Mouse (Mus musculus) heart, postnatal 0 days (tissue): ENCODE measurements around the gene Slc35d1. TPM values are rescaled to one million over a fixed set of nuclear protein-coding genes. Genes with fewer than 3 reads are reported as not detected.
A peak's percentile ranks its signal among the peaks of the same experiment; 100 is the strongest.

Experiments used
- ATAC-seq: fragments of 200-750 bp; cut with Nextera tagmentation; 2 replicates; pipeline ENCODE4 v1.8.0; 2017; ENCODE audit warnings: low read depth, moderate number of reproducible peaks, moderate library complexity; ENCODE audit not compliant: insufficient read depth
- DNase-seq: peaks from one replicate; pipeline ENCODE4 v3.0.0-alpha.2; 2016; ENCODE audit warnings: low spot score
- H3K27ac ChIP-seq: fragments of 300-500 bp; sonication (generic); 2 replicates; pipeline ENCODE4 v1.5.1; 2014; ENCODE audit warnings: low read depth, mild to moderate bottlenecking
- H3K27me3 ChIP-seq: fragments of 300-500 bp; sonication (generic); 2 replicates; pipeline ENCODE4 v1.6.1; 2014; ENCODE audit warnings: low read length, mixed read lengths; ENCODE audit not compliant: control insufficient read depth, insufficient read depth
- H3K36me3 ChIP-seq: fragments of 300-500 bp; sonication (generic); replicated peaks from 2 replicates; pipeline ENCODE4 v1.6.1; 2014; ENCODE audit warnings: low read length, mixed read lengths; ENCODE audit not compliant: control insufficient read depth, insufficient read depth
- H3K4me1 ChIP-seq: fragments of 300-500 bp; sonication (generic); 2 replicates; pipeline ENCODE4 v1.6.1; 2014; ENCODE audit warnings: antibody characterized with exemption; ENCODE audit not compliant: control insufficient read depth, insufficient read depth
- H3K4me2 ChIP-seq: fragments of 300-500 bp; sonication (generic); 2 replicates; pipeline ENCODE4 v1.6.1; 2014; ENCODE audit warnings: low read depth, mild to moderate bottlenecking, low read length, moderate library complexity
- H3K4me3 ChIP-seq: fragments of 300-500 bp; sonication (generic); 2 replicates; pipeline ENCODE4 v1.5.1; 2014; ENCODE audit warnings: low read depth, low read length
- H3K9ac ChIP-seq: fragments of 300-500 bp; sonication (generic); replicated peaks from 2 replicates; pipeline ENCODE4 v1.6.1; 2014; ENCODE audit warnings: low read depth, low read length, mixed read lengths
- H3K9me3 ChIP-seq: fragments of 300-500 bp; sonication (generic); replicated peaks from 2 replicates; pipeline ENCODE4 v1.6.1; 2016; ENCODE audit warnings: low read length; ENCODE audit not compliant: control insufficient read depth
- CTCF ChIP-seq: IDR thresholded peaks from 2 replicates; pipeline ENCODE4 v1.5.1; 2016; ENCODE audit warnings: antibody characterized with exemption, control low read depth, low read depth
- EP300 ChIP-seq: IDR thresholded peaks from 2 replicates; pipeline ENCODE4 v1.6.1; 2016; ENCODE audit warnings: antibody characterized with exemption, low read depth
- WGBS: fragments of 180-500 bp; shearing (Covaris S2); extraction: QIAGEN DNeasy Blood & Tissue Kit; methylation state at CpG from one replicate; pipeline ENCODE4 v1.1.7; 2014; 5-methylcytosine and 5-hydroxymethylcytosine counted together
- polyA plus RNA-seq: library from polyadenylated mRNA; unstranded; fragments of >200 nt; fragmentation: Nextera tagmentation; extraction: Ambion mirVana; gene quantifications from 2 replicates; pipeline ENCODE4 v1.2.1, GENCODE M21; 2015
- total RNA-seq: library from RNA; depleted of rRNA; stranded (reverse); fragments of >200 nt; gene quantifications from 2 replicates; pipeline ENCODE4 v1.2.3, GENCODE M21; 2014; ENCODE audit warnings: low replicate concordance

Gene Slc35d1
- total and polyA plus RNA-seq, 2 experiments from 2014 or later, result 2.6 to 4.2 TPM

GRCm38 (mm10) chr4:103219011-103219410 is 4.0 kb upstream of the Slc35d1 start:
- 79% methylated on average over 5 of the region's 5 CpGs for WGBS
- Histone ChIP-seq H3K4me1 (no peaks in the 10 kb centered on the region), H3K9me3 (no peaks in the 10 kb centered on the region), H3K9ac (no peak overlapping the region), H3K27ac (no peak overlapping the region), H3K4me3 (no peak overlapping the region), H3K36me3 (no peaks in the 10 kb centered on the region), H3K27me3 (no peaks in the 10 kb centered on the region), H3K4me2 (no peak overlapping the region)
- no peak for DNase-seq
- TF ChIP-seq CTCF (no peak), EP300 (no peak)
- ATAC-seq, result no peak

- Histone ChIP-seq H3K4me2 (no peak overlapping the region), H3K9ac (no peak overlapping the region), H3K27me3 (no peaks in the 10 kb centered on the region), H3K36me3 (peaks cover 2% of the 10 kb centered on the region; the same call in 1 of the 2 replicates), H3K4me1 (0 out of 2 replicates have a peak, but pooled peaks cover 6% of the 10 kb centered on the region), H3K4me3 (no peak overlapping the region), H3K27ac (no peak overlapping the region), H3K9me3 (no peaks in the 10 kb centered on the region)
- DNase-seq, result no peak
- TF ChIP-seq CTCF (no peak), EP300 (no peak)
- 81% methylated on average over 6 of the region's 6 CpGs for WGBS
- no peak for ATAC-seq
These were observed 1.1 kb upstream of the Slc35d1 start for GRCm38 (mm10) chr4:103216046-103216445.

DNA sequence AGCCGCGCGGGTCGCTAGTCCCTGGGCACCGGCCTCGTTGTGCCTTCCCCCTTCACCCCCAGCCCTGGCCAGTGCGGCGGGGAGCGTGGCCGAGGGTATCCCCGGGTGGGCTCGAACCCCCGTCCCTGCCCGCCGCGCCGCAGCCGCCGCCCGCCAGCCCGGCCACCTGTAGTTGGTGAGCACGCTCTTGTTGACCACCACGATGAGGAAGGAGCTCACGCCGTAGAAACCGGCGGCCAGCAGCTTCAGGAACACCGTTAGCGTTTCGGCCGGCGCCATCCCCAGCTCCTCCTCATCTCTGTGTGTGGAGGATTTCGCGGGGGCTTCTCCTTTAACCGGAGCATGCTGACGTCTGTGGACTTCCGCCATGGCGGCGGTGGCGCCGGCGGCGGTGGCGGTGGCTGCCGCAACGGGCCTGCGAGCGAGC is 453 bp downstream of the Slc35d1 start:
- peak overlapping the region; percentile 80 for H3K4me3 ChIP-seq
- peak; percentile 83 for ATAC-seq
- WGBS, result under 1% methylated on average over 46 of the region's 48 CpGs

DNA sequence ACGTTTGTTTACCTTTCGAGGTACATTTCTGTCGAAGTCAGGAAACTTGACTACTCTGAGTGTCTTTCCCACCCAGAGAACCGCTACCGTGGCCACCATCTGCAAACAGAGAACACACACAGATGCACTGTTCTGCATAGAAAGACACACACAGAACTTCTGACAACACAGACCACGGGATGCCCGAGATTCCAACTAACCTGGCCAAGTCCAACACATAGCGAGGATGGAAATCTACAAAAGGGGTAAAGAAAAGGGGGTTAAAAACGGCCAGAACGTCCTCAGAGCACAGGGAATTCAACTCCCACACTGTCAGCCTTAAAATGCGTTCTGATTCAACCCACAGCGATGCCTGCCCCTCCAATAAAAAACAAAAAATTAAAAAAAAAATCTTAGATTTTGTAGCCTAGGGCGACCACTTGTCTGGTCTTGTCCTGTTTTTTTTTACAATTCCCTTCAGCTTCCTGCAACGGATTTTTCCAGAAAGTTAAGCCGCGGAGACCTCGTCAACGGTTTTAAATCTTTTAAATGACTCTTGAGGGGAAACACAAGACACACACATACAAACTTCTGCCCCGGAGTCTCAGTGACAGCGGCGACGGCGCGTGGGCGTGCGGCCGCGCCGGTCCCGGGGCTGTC is 986 bp downstream of the Slc35d1 start:
- peak overlapping the region; percentile 95 for H3K27ac ChIP-seq
- peak overlapping the region; percentile 80 for H3K4me3 ChIP-seq
- peak overlapping the region; percentile 97 for H3K9ac ChIP-seq
- no peaks in the 10 kb centered on the region for H3K9me3 ChIP-seq
- DNase-seq (peak; percentile 23), ATAC-seq (no peak)
- 0 out of 2 replicates have a peak, but pooled peaks cover 6% of the 10 kb centered on the region for H3K4me1 ChIP-seq
- no peaks in the 10 kb centered on the region for H3K27me3 ChIP-seq
- peak overlapping the region; percentile 71 for H3K4me2 ChIP-seq
- WGBS, result 5% methylated on average over 30 of the region's 30 CpGs
- peaks cover 20% of the 10 kb centered on the region for H3K36me3 ChIP-seq
- TF ChIP-seq EP300 (no peak), CTCF (no peak)

More for the DNA sequence above, 453 bp downstream of the Slc35d1 start:
- H3K4me2 ChIP-seq, result peak overlapping the region; percentile 71
- TF ChIP-seq EP300 (no peak), CTCF (no peak)
- peak overlapping the region; percentile 95 for H3K27ac ChIP-seq
- DNase-seq, result peak; percentile 55
- H3K9ac ChIP-seq, result peak overlapping the region; percentile 97
- H3K36me3 ChIP-seq, result peaks cover 15% of the 10 kb centered on the region
- H3K9me3 ChIP-seq, result no peaks in the 10 kb centered on the region
- no peaks in the 10 kb centered on the region for H3K27me3 ChIP-seq
- 0 out of 2 replicates have a peak, but pooled peaks cover 6% of the 10 kb centered on the region for H3K4me1 ChIP-seq

DNA sequence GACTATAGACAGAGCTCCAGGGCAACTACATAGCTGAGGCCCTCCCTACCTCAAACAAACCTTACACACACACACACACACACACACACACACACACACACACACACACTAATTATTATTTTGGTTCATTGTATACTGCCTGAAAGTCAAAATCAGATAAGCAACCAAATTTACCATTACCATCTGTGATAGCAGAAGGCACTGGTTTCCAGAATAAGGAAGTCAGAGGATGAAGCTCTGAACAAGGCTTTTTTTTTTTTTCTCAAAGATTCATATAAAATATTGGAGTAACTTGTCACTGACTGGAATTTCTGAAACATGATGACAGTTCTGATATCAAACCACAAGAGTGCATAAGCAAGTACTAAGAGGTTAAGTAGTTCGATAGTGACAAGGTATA is 6.4 kb downstream of the Slc35d1 start:
- Histone ChIP-seq H3K36me3 (peaks cover 50% of the 10 kb centered on the region), H3K4me1 (0 out of 2 replicates have a peak, but pooled peaks cover 6% of the 10 kb centered on the region), H3K4me2 (no peak overlapping the region), H3K27ac (no peak overlapping the region), H3K9ac (no peak overlapping the region), H3K27me3 (no peaks in the 10 kb centered on the region), H3K4me3 (no peak overlapping the region), H3K9me3 (no peaks in the 10 kb centered on the region)
- no peak for ATAC-seq
- 83% methylated on average over 1 of the region's 1 CpGs for WGBS
- no peak for TF ChIP-seq EP300
- no peak for TF ChIP-seq CTCF
- no peak for DNase-seq

- TF ChIP-seq EP300, result no peak
- TF ChIP-seq CTCF, result no peak
- 70% methylated on average over 2 of the region's 2 CpGs for whole genome bisulfite sequencing
- H3K9ac ChIP-seq, result no peak overlapping the region
- no peaks in the 10 kb centered on the region for H3K4me1 ChIP-seq
- no peaks in the 10 kb centered on the region for H3K27me3 ChIP-seq
- no peaks in the 10 kb centered on the region for H3K9me3 ChIP-seq
- no peak overlapping the region for H3K4me3 ChIP-seq
- no peak overlapping the region for H3K4me2 ChIP-seq
- peaks cover 51% of the 10 kb centered on the region for H3K36me3 ChIP-seq
- no peak for ATAC-seq
- DNase-seq, result no peak
- no peak overlapping the region for H3K27ac ChIP-seq
These were observed 11.3 kb downstream of the Slc35d1 start for GRCm38 (mm10) chr4:103203646-103204045.
